Mouse (Mus musculus) left cerebral cortex, postnatal 10 days (tissue): ENCODE data around the gene Hnf1a. TPM values are rescaled to one million over a fixed set of nuclear protein-coding genes. Genes with fewer than 3 reads are reported as not detected.
A peak's percentile ranks its signal among the peaks of the same experiment; 100 is the strongest.

Experiments used
- DNase-seq, 2 experiments: peaks; one replicate each; pipeline ENCODE4 v3.0.0; 2021 to 2022; ENCODE audit warnings: low spot score in 2 of 2, mixed read lengths in 1 of 2; ENCODE audit errors: extremely low spot score in 1 of 2
- intact Hi-C: fragments of 180-260 bp; cut with DNase I; formaldehyde crosslinking; loops from one replicate; pipeline ENCODE4 v1.15.1; 2025
- total RNA-seq, 2 experiments: library from RNA; stranded (reverse); gene quantifications; 2 replicates each; pipeline ENCODE4 v1.2.3; 2021

Hnf1a gene
- total RNA-seq, 2 experiments from 2014 or later, result not detected

GRCm38 (mm10) chr5:114982001-114982400 is 11.1 kb upstream of the Hnf1a start:
- intact Hi-C loops, result no loop called here

GRCm38 (mm10) chr5:114980122-114980748 is 9.3 kb upstream of the Hnf1a start:
- intact Hi-C loops, result no loop called here
- DNase-seq, result peak in 1 of 2 experiments; percentile 28

More at GRCm38 (mm10) chr5:114982001-114982400, 11.1 kb upstream of the Hnf1a start:
- peak in 1 of 2 experiments; percentile 38 for DNase-seq

GRCm38 (mm10) chr5:114979250-114980121 is 8.6 kb upstream of the Hnf1a start:
- peak; percentile 65 to 73 for DNase-seq
- intact Hi-C loops, result loop anchor here (1.0 to 5.0 kb wide), 2 partner anchors 97 to 258 kb away; partner anchors contain the start of gene Pop5

- intact Hi-C loops, result loop anchor here (1.0 to 5.0 kb wide), 2 partner anchors 97 to 258 kb away; partner anchors contain the start of gene Pop5
- no peak for DNase-seq
Measured at GRCm38 (mm10) chr5:114978888-114979249, 8.0 kb upstream of the Hnf1a start.

GRCm38 (mm10) chr5:114978473-114978872 is 7.6 kb upstream of the Hnf1a start:
- DNase-seq, result no peak
- intact Hi-C loops, result loop anchor here (5.0 kb wide), 1 partner anchor 259 kb away; the partner anchor contains the start of gene Pop5

GRCm38 (mm10) chr5:114976935-114977334 is 6.0 kb upstream of the Hnf1a start:
- no peak for DNase-seq
- intact Hi-C loops, result loop anchor here (2.0 to 5.0 kb wide), 2 partner anchors 22 to 260 kb away; partner anchors contain the start of gene Pop5

GRCm38 (mm10) chr5:114973131-114973530 is 2.2 kb upstream of the Hnf1a start:
- intact Hi-C loops, result no loop called here

GRCm38 (mm10) chr5:114972201-114972600 is 1.3 kb upstream of the Hnf1a start:
- intact Hi-C loops, result no loop called here
- no peak for DNase-seq

More at GRCm38 (mm10) chr5:114973131-114973530, 2.2 kb upstream of the Hnf1a start:
- DNase-seq, result no peak

GRCm38 (mm10) chr5:114969609-114970215 is 1.2 kb downstream of the Hnf1a start:
- no peak for DNase-seq
- intact Hi-C loops, result no loop called here

- intact Hi-C loops, result no loop called here
- peak in 1 of 2 experiments; percentile 22 for DNase-seq
Measured at GRCm38 (mm10) chr5:114969064-114969463, 1.8 kb downstream of the Hnf1a start.

GRCm38 (mm10) chr5:114968651-114969050 is 2.2 kb downstream of the Hnf1a start:
- DNase-seq, result no peak
- intact Hi-C loops, result no loop called here

GRCm38 (mm10) chr5:114967523-114968268 is 3.2 kb downstream of the Hnf1a start:
- peak in 1 of 2 experiments; percentile 14 for DNase-seq
- intact Hi-C loops, result no loop called here

GRCm38 (mm10) chr5:114964967-114965898 is 5.7 kb downstream of the Hnf1a start:
- intact Hi-C loops, result no loop called here
- DNase-seq, result no peak

GRCm38 (mm10) chr5:114964315-114964966 is 6.5 kb downstream of the Hnf1a start:
- no peak for DNase-seq
- intact Hi-C loops, result no loop called here

- no peak for DNase-seq
- intact Hi-C loops, result no loop called here
Measured at GRCm38 (mm10) chr5:114961590-114962360, 9.1 kb downstream of the Hnf1a start.

- no peak for DNase-seq
- intact Hi-C loops, result no loop called here
Measured at GRCm38 (mm10) chr5:114958069-114958468, 12.8 kb downstream of the Hnf1a start.
